Comparison of ENCODE assay signal across 23 mouse cellular contexts in genomic region chr5:131904478-131904877, GRCm38 (mm10).
DNase-seq lines count a peak whose midpoint lies in the region; ATAC-seq and TF ChIP-seq lines count a peak whose summit lies in the region.
"Had no signal": no experiment of that assay in that cellular context is flagged by ENCODE, and none has a peak within 500 bp of the region (broad histone marks: within the 10 kb centered on the region; RNA-seq: fewer than 3 reads in every experiment).

No protein-coding gene starts in this region.

- no peaks in the 10 kb centered on the region for H3K9me3 ChIP-seq in kidney, embryonic 16.5 days (ENCODE audit: low read length)
- H3K9me3 ChIP-seq: hindbrain, embryonic 12.5 days; hindbrain, embryonic 15.5 days had no signal

- TF ChIP-seq POLR2A in kidney, adult 2 months (IDR thresholded peaks at IDR 0.05; ENCODE audit: low read depth, low read length): no peak

- no peak overlapping the region for H3K27ac ChIP-seq in kidney, embryonic 16.5 days (ENCODE audit: low read length)
- no peak overlapping the region for H3K27ac ChIP-seq in kidney, adult 2 months (ENCODE audit: insufficient read depth, low read depth, low read length)
- H3K27ac ChIP-seq: forebrain, embryonic 10.5 days; forebrain, embryonic 13.5 days; gastrocnemius, adult 2 months; hindbrain, embryonic 12.5 days; hindbrain, embryonic 15.5 days had no signal

- no peak overlapping the region for H3K4me3 ChIP-seq in kidney, embryonic 16.5 days (ENCODE audit: low read length)
- H3K4me3 ChIP-seq in kidney, adult 2 months (ENCODE audit: insufficient read depth, low read depth, low read length): no peak overlapping the region
- H3K4me3 ChIP-seq: forebrain, embryonic 10.5 days; forebrain, embryonic 13.5 days; gastrocnemius, adult 2 months; hindbrain, embryonic 12.5 days; hindbrain, embryonic 15.5 days had no signal

- WGBS in kidney, embryonic 16.5 days: 21% methylated on average over 10 of the region's 10 CpGs
- WGBS in kidney, adult 2 months: 57% methylated on average over 10 of the region's 10 CpGs

- ATAC-seq in kidney, embryonic 16.5 days (ENCODE audit: low FRiP score, low TSS enrichment): peak; percentile 61; the same call in 1 of the 2 replicates
- ATAC-seq: forebrain, embryonic 13.5 days; forebrain, embryonic 16.5 days; Patski had no signal

- DNase-seq in embryo, embryonic 10 days (ENCODE audit: low spot score): peak; percentile 27
- DNase-seq in embryo, embryonic 9.5 days (ENCODE audit: extremely low spot score): no peak
- no peak for DNase-seq in kidney, adult 2 months
- DNase-seq in embryo, embryonic 10.5 days (ENCODE audit: low spot score): peak; percentile 35
- peak; percentile 23 for DNase-seq in mesoderm, embryonic 11.5 days (ENCODE audit: low read depth, low spot score)
- DNase-seq in c-Kit-positive CD71-positive TER-119-positive erythroid progenitor cells, embryonic 14.5 days (ENCODE audit: low spot score): no peak
- no peak for DNase-seq in ovary, postnatal 10 days (ENCODE audit: low spot score)
- DNase-seq: adrenal gland, adult 2 months; adrenal gland, postnatal 14 days; cerebellum, adult 11-12 months; cerebellum, adult 8-10 months; cerebellum, postnatal 10 days; cerebellum, postnatal 36 days; gastrocnemius, adult 2 months; gastrocnemius, postnatal 14 days had no signal

- no peak for TF ChIP-seq CTCF in kidney, adult 2 months (conservative IDR thresholded peaks at IDR 0.05; ENCODE audit: insufficient read depth, insufficient read length, low read depth, low read length)

- H3K36me3 ChIP-seq in kidney, embryonic 16.5 days (ENCODE audit: insufficient read depth, low read length): no peaks in the 10 kb centered on the region
- no peaks in the 10 kb centered on the region for H3K36me3 ChIP-seq in kidney, adult 2 months (ENCODE audit: control insufficient read depth, insufficient read depth, low read length)
- H3K36me3 ChIP-seq: forebrain, embryonic 10.5 days; hindbrain, embryonic 12.5 days; hindbrain, embryonic 15.5 days had no signal

- H3K27me3 ChIP-seq in kidney, embryonic 16.5 days (ENCODE audit: insufficient read depth, low read length): no peaks in the 10 kb centered on the region
- no peaks in the 10 kb centered on the region for H3K27me3 ChIP-seq in kidney, adult 2 months (replicated peaks; ENCODE audit: control insufficient read depth, insufficient read depth, low read length)
- H3K27me3 ChIP-seq: forebrain, embryonic 13.5 days; hindbrain, embryonic 12.5 days; hindbrain, embryonic 15.5 days had no signal

- no peak overlapping the region for H3K4me2 ChIP-seq in kidney, embryonic 16.5 days (replicated peaks; ENCODE audit: low read depth, low read length)
- H3K4me2 ChIP-seq: forebrain, embryonic 13.5 days; heart, embryonic 11.5 days; hindbrain, embryonic 12.5 days; hindbrain, embryonic 15.5 days had no signal

- no peaks in the 10 kb centered on the region; the same call in 1 of the 2 replicates for H3K4me1 ChIP-seq in kidney, embryonic 16.5 days (ENCODE audit: insufficient read depth, low read length)
- H3K4me1 ChIP-seq in kidney, adult 2 months (ENCODE audit: control insufficient read depth, insufficient read depth, low read length): no peaks in the 10 kb centered on the region

- H3K9ac ChIP-seq in kidney, embryonic 16.5 days (replicated peaks; ENCODE audit: low read length): no peak overlapping the region
- H3K9ac ChIP-seq: forebrain, embryonic 13.5 days; hindbrain, embryonic 12.5 days; hindbrain, embryonic 15.5 days had no signal

Comparison
In these comparisons a context has a peak if more than half of its experiments do, and no peak if none do; other contexts are left out.
1. DNase-seq: peak in embryo, embryonic 10 days (single experiment), embryo, embryonic 10.5 days (single experiment) and mesoderm, embryonic 11.5 days (single experiment); none in embryo, embryonic 9.5 days (single experiment), kidney, adult 2 months (single experiment), c-Kit-positive CD71-positive TER-119-positive erythroid progenitor cells, embryonic 14.5 days (single experiment) and ovary, postnatal 10 days (single experiment).